Comparison of ENCODE assay signal across 9 mouse cellular contexts in genomic region chr1:73968712-73969511, GRCm38 (mm10).
DNase-seq lines count a peak whose midpoint lies in the region; ATAC-seq lines count a peak whose summit lies in the region.
"Had no signal": no experiment of that assay in that cellular context is flagged by ENCODE, and none has a peak within 500 bp of the region (broad histone marks: within the 10 kb centered on the region; RNA-seq: fewer than 3 reads in every experiment).

No protein-coding gene starts in this region.

- WGBS in limb, embryonic 13.5 days = 13% methylated on average over 13 of the region's 13 CpGs

- H3K27ac ChIP-seq in limb, embryonic 13.5 days = peak overlapping the region; percentile 28; the same call in 1 of the 2 replicates

- no peak for ATAC-seq in limb, embryonic 13.5 days (ENCODE audit: low FRiP score, low read depth)
- ATAC-seq in megakaryocyte-erythroid progenitor cell, adult 5-6 weeks (replicated peaks; ENCODE audit: low FRiP score, low TSS enrichment, poor library complexity, severe bottlenecking) = no peak
- ATAC-seq: inflammation-experienced regulatory T-cells, adult 6 months had no signal

- no peak overlapping the region; the same call in 1 of the 2 replicates for H3K4me2 ChIP-seq in limb, embryonic 13.5 days (replicated peaks)

- no peaks in the 10 kb centered on the region for H3K9me3 ChIP-seq in limb, embryonic 13.5 days

- intact Hi-C loops in heart, postnatal 36 days (cut with DNase I) = loop anchor here (2.0 kb wide), 1 partner anchor 16 kb away; no protein-coding TSS in a partner anchor

- peak; percentile 55 for DNase-seq in adrenal gland, adult 2 months
- DNase-seq in adrenal gland, postnatal 4 days (ENCODE audit: low spot score in 2 of 2) = no peak
- peak; percentile 50 for DNase-seq in embryo, embryonic 10.5 days (ENCODE audit: low spot score)
- peak; percentile 57 to 64 for DNase-seq in heart, postnatal 36 days
- no peak for DNase-seq in right cerebral cortex, postnatal 36 days (ENCODE audit: low spot score in 2 of 2)
- DNase-seq in spleen, postnatal 36 days (ENCODE audit: low spot score in 2 of 2) = no peak

- no peak overlapping the region for H3K4me3 ChIP-seq in limb, embryonic 13.5 days

- H3K36me3 ChIP-seq in limb, embryonic 13.5 days = peaks cover 34% of the 10 kb centered on the region

- H3K27me3 ChIP-seq in limb, embryonic 13.5 days = no peaks in the 10 kb centered on the region

- peak overlapping the region; percentile 13; the same call in 1 of the 2 replicates for H3K9ac ChIP-seq in limb, embryonic 13.5 days

- H3K4me1 ChIP-seq in limb, embryonic 13.5 days = peaks cover 62% of the 10 kb centered on the region

Comparison
In these comparisons a context has a peak if more than half of its experiments do, and no peak if none do; other contexts are left out.
1. DNase-seq: peak in adrenal gland, adult 2 months (single experiment), embryo, embryonic 10.5 days (single experiment) and heart, postnatal 36 days (2 of 2); none in adrenal gland, postnatal 4 days (0 of 2), right cerebral cortex, postnatal 36 days (0 of 2) and spleen, postnatal 36 days (0 of 2).